Mouse (Mus musculus) Muller cell, postnatal 12 days (primary cell): Measurements from ENCODE around the gene Tceal5.

Experiments
- DNase-seq: peaks from one replicate; pipeline ENCODE4 v3.0.0-alpha.2; 2015; ENCODE audit errors: inconsistent ontology term

Gene Tceal5

GRCm38 (mm10) chrX:136171189-136172117 is 32.2 kb downstream of the Tceal5 start:
- peak; percentile 57 for DNase-seq

- no peak for DNase-seq
Observed at GRCm38 (mm10) chrX:136170625-136171024, 33.1 kb downstream of the Tceal5 start.
